Mouse (Mus musculus) bone marrow, adult 2 months (tissue): Measurements from ENCODE around the gene Myo1b.

Experiments used
- CTCF ChIP-seq: fragments of 200-500 bp; IDR thresholded peaks from 2 replicates; pipeline ENCODE4 v1.5.1; 2011; ENCODE audit warnings: low read length, control low read depth; ENCODE audit not compliant: control insufficient read depth, insufficient read depth
- POLR2A ChIP-seq: fragments of 200-500 bp; IDR thresholded peaks from 2 replicates; pipeline ENCODE4 v1.6.1; 2011; ENCODE audit warnings: low read depth, mild to moderate bottlenecking, control low read depth, low read length, borderline replicate concordance; ENCODE audit not compliant: control insufficient read depth

GRCm38 (mm10) chr1:51795586-51796309, 120.1 kb downstream of the Myo1b start:
- no peak for TF ChIP-seq CTCF
- no peak for TF ChIP-seq POLR2A
